Mouse (Mus musculus) embryonic fibroblast, embryonic 13.5 days (primary cell): ENCODE measurements around the gene Cyp2s1. TPM values are rescaled to one million over a fixed set of nuclear protein-coding genes. Genes with fewer than 3 reads are reported as not detected.

Experiments
- H3K27ac ChIP-seq: 2 replicates; pipeline ENCODE4 v1.5.1; 2012; ENCODE audit warnings: low read length, control low read depth, inconsistent platforms; ENCODE audit not compliant: insufficient read depth
- H3K4me1 ChIP-seq: 2 replicates; pipeline ENCODE4 v1.6.1; 2011; ENCODE audit warnings: low read length; ENCODE audit not compliant: control insufficient read depth, insufficient read depth
- H3K4me3 ChIP-seq: 2 replicates; pipeline ENCODE4 v1.5.1; 2011; ENCODE audit warnings: mild to moderate bottlenecking, control low read depth, low read length; ENCODE audit not compliant: insufficient read depth
- CTCF ChIP-seq: IDR thresholded peaks from 2 replicates; pipeline ENCODE4 v1.5.1; 2011; ENCODE audit warnings: mild to moderate bottlenecking, control low read depth, low read length, moderate library complexity, borderline replicate concordance; ENCODE audit not compliant: insufficient read depth
- POLR2A ChIP-seq: IDR thresholded peaks from 2 replicates; pipeline ENCODE4 v1.6.1; 2011; ENCODE audit warnings: low read depth, mild to moderate bottlenecking, control low read depth, low read length, moderate library complexity
- polyA plus RNA-seq: library from polyadenylated mRNA; stranded (reverse); fragments of >200 nt; gene quantifications from 2 replicates; pipeline ENCODE4 v1.2.4, GENCODE M21; 2011; ENCODE audit warnings: low read depth; ENCODE audit not compliant: missing spikeins, insufficient read length

The Cyp2s1 gene
- polyA plus RNA-seq, 1 experiment = not detected

DNA sequence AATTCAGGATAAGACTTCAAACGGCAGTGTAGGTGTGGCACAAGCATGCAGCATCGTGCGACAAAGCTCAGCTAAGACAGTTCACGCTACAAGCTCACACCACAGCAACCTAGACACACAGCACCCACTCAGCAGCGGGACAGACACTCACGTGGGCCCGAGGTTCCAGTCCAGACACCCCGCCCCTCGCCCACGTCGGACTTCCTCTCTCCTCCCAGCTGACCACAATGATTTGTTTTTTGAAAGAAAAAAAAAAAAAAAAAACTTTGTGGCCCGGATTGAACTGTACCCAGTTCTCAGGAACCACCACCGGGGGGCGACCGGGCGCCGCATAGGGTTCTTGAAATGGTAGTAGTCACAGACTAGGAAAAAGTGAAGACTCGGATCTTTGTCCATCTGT is 60.7 kb downstream of the Cyp2s1 start:
- H3K4me1 ChIP-seq = peaks cover 8% of the 10 kb centered on the region
- H3K4me3 ChIP-seq = peak overlapping the region; percentile 47
- TF ChIP-seq CTCF (0 out of 2 replicates have a peak, but pooled peaks have one; percentile 9), POLR2A (peak; percentile 98)
- peak overlapping the region; percentile 95 for H3K27ac ChIP-seq

DNA sequence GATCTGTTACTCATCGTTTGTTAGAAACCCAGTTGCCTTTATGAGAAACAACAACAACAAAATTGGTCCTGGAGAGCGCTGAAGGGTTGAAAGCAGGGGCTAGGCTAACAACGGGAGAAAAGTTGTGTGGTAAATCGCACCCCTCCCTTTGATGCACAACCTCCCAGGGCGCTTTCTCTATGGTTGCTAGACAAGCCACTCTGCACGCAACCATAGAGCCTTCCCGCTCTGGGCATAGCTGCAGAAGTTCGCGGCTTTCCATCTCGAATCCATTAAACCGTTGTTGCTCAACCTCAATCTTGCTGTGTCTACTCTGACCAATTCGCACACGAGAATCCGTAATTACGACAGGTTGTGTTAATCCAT is 61.3 kb downstream of the Cyp2s1 start:
- TF ChIP-seq POLR2A = peak; percentile 43; the same call in 1 of the 2 replicates
- TF ChIP-seq CTCF = no peak
- Histone ChIP-seq H3K4me1 (peaks cover 8% of the 10 kb centered on the region), H3K4me3 (peak overlapping the region; percentile 47), H3K27ac (peak overlapping the region; percentile 95)

DNA sequence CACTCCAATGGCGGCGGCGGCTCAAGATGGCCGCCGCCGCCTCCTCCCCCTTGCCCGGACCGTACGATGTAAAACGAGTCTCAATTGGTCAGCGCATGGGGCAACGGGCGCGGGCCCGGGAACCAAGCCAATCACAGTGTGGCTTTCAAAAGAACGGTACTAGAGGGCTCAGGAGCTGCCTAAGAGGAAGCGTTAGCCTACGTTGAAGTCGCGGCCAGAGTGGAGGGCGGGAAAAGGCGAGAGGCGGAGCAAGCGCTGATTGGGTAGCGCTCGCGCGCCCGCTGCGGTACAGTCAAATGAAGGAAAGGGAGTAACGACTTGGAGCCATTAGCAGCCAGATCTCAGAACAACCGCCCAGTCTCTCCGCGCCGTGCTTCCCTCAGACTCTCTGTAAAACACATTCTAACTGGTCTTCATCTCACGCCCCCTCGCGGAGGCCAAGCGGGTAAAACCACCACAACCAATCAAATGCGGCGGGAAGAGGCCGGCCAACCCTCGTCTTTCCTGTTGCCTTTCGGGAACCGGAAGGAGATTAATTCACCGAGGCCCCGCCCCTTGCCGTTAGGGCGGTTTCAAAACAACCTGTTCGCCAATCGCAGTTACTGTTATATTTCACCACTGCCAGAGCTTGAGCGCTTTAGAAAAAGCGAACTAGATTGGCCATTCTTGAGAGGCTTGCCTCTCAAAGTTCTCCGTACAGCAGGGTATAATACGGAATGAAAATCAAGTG is 61.8 kb downstream of the Cyp2s1 start, which contains the start of gene Hnrnpul1:
Gene Hnrnpul1 (minus strand): TSS at position 20 of the 730 bp plus-strand sequence.
- peaks cover 8% of the 10 kb centered on the region for H3K4me1 ChIP-seq
- peak within 1 kb of the TSS; percentile 99 for H3K4me3 ChIP-seq
- TF ChIP-seq POLR2A (peak; percentile 59), CTCF (no peak)
- peak within 1 kb of the TSS; percentile 95 for H3K27ac ChIP-seq

DNA sequence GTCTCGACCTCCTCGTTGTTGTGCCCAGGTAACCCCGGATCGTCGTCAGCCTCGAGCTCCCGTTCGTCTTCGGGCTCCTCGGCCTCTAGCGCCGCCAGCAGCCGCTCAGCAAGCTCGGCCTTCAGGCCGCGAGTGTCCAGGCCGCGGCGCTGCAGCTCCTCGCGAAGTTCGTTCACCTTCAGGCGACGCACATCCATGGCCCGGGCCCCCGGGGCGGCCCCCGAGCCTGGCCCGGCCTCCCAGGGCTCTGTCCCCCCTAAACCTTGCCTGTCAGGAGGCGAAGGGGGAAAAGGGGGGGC is 62.3 kb downstream of the Cyp2s1 start:
- no peak; the same call in 1 of the 2 replicates for TF ChIP-seq POLR2A
- 0 out of 2 replicates have a peak, but pooled peaks have one; percentile 10 for TF ChIP-seq CTCF

DNA sequence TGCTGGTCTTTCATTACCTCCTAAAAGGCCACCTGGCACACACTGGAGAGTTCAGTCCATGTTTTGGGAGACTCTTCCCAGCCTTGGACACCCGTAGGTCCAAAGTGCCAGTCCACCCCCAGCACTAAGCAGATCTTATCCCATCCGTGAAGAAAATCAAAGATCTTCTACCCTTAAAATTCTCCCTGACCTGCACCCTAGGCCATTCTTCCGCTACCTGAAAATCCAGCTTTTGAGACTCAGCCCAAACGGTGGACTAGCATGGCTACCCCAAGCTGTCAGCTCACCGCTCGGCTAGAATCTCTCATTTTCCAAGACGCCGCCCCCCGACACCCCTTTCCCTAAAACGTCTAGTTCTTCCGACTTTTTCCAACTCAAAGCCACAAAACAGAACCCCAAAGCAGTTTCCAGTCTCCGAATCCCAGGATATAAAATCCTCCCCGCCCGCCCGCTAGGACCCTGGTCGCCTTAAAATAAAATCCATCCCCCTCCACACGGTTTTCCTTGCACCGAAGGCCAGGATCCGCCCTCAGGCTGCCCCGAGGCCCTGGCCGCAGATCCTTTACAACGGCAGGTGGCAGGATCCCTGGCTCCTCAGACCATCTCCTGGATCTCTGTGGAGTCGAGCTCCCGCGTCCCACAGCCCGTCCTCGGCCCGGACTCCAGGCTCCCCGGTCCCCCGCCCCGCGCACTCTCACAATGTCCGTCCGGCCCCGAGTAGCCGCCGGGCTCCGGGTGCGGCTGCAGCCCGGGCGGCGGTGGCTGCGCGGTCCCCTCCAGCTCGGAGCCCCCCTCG is 62.9 kb downstream of the Cyp2s1 start:
- H3K4me3 ChIP-seq = peak overlapping the region; percentile 99
- TF ChIP-seq POLR2A (peak; percentile 9; the same call in 1 of the 2 replicates), CTCF (no peak)
- H3K4me1 ChIP-seq = peaks cover 12% of the 10 kb centered on the region
- H3K27ac ChIP-seq = peak overlapping the region; percentile 95

More for the DNA sequence above, 62.3 kb downstream of the Cyp2s1 start:
- Histone ChIP-seq H3K4me3 (peak overlapping the region; percentile 99), H3K27ac (peak overlapping the region; percentile 95), H3K4me1 (peaks cover 9% of the 10 kb centered on the region)

DNA sequence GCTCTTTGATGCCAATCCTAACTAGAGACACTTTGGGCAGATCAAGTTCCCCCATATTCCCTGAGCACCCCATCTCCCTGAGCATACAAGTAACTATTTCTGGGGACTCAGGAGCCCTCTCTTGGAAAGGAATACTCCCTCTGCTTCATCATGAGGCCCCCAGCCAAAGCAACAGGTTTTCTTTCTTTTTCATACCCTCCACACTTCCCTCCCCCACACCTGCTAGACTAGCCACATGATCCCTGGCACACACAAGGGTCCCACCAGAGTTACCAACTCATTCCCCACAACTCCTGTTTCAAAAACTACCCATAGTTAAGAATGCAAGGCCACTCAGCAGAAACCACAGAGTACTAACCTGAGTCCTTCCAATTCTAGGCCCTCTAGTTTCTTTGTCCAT is 63.6 kb downstream of the Cyp2s1 start:
- peak overlapping the region; percentile 95 for H3K27ac ChIP-seq
- H3K4me1 ChIP-seq = peaks cover 12% of the 10 kb centered on the region
- peak overlapping the region; percentile 99 for H3K4me3 ChIP-seq
- TF ChIP-seq POLR2A = no peak
- no peak for TF ChIP-seq CTCF

Other genes starting within 250 kb of the Cyp2s1 start
- not detected in 2 replicates for gene Erich4, start 201.0 kb downstream of the Cyp2s1 start, polyA plus RNA-seq
- gene Dmac2, start 197.5 kb downstream of the Cyp2s1 start, polyA plus RNA-seq = 8.2 and 16.7 TPM in 2 replicates
- gene B3gnt8, start 190.3 kb downstream of the Cyp2s1 start, polyA plus RNA-seq = 0.68 and 0.83 TPM in 2 replicates
- gene Bckdha, start 157.9 kb downstream of the Cyp2s1 start, polyA plus RNA-seq = 15.5 and 16.4 TPM in 2 replicates
- 21.6 and 25.3 TPM in 2 replicates for gene Exosc5, start 157.7 kb downstream of the Cyp2s1 start, polyA plus RNA-seq
- gene Tmem91, start 141.7 kb downstream of the Cyp2s1 start, polyA plus RNA-seq = 0.73 TPM in 1 of 2 replicates, not detected in the other
- 7.8 and 13.1 TPM in 2 replicates for gene B9d2, start 136.1 kb downstream of the Cyp2s1 start, polyA plus RNA-seq
- 48.0 and 60.5 TPM in 2 replicates for gene Tgfb1, start 129.9 kb downstream of the Cyp2s1 start, polyA plus RNA-seq
- 31.5 and 32.0 TPM in 2 replicates for gene Ccdc97, start 97.8 kb downstream of the Cyp2s1 start, polyA plus RNA-seq
- 125 and 155 TPM in 2 replicates for gene Hnrnpul1, start 62.2 kb downstream of the Cyp2s1 start, polyA plus RNA-seq
- gene Axl, start 28.2 kb downstream of the Cyp2s1 start, polyA plus RNA-seq = 232 and 364 TPM in 2 replicates
- gene Cyp2b10, start 80.7 kb upstream of the Cyp2s1 start, polyA plus RNA-seq = not detected in 2 replicates
- not detected in 2 replicates for gene Cyp2b13, start 244.6 kb upstream of the Cyp2s1 start, polyA plus RNA-seq